Mouse (Mus musculus) megakaryocyte, embryonic 14.5 days (primary cell): ENCODE measurements around the gene Pdap1.

Experiments
- FLI1 ChIP-seq: IDR thresholded peaks from 2 replicates; pipeline ENCODE4 v1.6.1; 2012; ENCODE audit warnings: low read length, inconsistent platforms, mixed read lengths
- GATA1 ChIP-seq: IDR thresholded peaks from 3 replicates; pipeline ENCODE4 v1.6.1; 2012; ENCODE audit warnings: mixed read lengths, low read length, inconsistent platforms, borderline replicate concordance

DNA sequence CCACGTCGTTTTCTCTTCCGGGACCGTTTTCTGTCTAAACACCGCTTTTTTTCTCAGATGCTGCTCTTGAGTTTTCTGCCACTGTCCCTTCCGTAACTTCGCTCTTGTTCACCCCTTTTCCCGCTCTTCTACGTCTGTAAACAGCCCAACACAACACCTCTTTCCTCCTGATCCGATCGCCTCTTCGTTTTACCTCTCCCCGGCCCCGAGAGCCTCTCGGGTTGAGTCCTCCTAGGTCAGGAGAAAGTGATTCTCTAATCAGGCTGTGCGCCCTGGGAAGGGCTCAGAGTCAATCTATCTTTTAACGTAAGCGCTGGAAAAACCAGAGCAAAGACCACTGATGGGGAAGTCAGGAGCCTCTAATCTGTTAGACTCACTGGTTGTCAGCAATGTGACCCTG lies 573 bp upstream of the Pdap1 start:
- no peak for TF ChIP-seq GATA1
- no peak for TF ChIP-seq FLI1
